11 mouse cellular contexts compared by ENCODE assay signal in the genomic region with DNA sequence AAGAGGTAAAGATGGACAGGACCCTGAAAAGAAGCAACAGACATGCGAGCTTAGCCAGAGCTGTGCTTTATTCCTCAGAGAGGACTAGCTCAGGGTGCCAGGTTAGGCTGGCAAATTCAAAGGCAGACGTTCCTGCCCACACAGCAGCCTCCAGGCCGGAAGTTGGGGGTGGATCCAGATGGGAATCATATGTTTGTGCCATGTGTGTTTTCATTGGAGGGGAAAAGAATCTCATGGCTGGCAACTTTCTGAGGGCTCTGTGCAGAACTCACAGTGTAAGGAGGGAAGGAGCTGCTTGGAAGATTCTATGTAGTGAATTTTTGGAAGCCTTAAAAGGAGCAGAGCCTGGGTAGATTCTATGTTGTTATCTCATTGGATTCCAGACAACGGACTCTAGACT.
DNase-seq lines count a peak whose midpoint lies in the region; ATAC-seq lines count a peak whose summit lies in the region.
"Had no signal": no experiment of that assay in that cellular context is flagged by ENCODE, and none has a peak within 500 bp of the region (broad histone marks: within the 10 kb centered on the region; RNA-seq: fewer than 3 reads in every experiment).

No protein-coding gene starts in this region.

- no peak overlapping the region for H3K27ac ChIP-seq in limb, embryonic 11.5 days (replicated peaks; ENCODE audit: low read depth, low read length)
- no peak overlapping the region for H3K27ac ChIP-seq in limb, embryonic 10.5 days
- H3K27ac ChIP-seq: hindbrain, embryonic 14.5 days; limb, embryonic 12.5 days had no signal

- no peak overlapping the region for H3K4me3 ChIP-seq in limb, embryonic 11.5 days (ENCODE audit: low read depth, low read length)
- no peak overlapping the region for H3K4me3 ChIP-seq in limb, embryonic 10.5 days
- H3K4me3 ChIP-seq: limb, embryonic 12.5 days had no signal

- H3K4me1 ChIP-seq in limb, embryonic 11.5 days (ENCODE audit: control insufficient read depth, insufficient read depth, low read length): no peaks in the 10 kb centered on the region
- H3K4me1 ChIP-seq in limb, embryonic 10.5 days: peaks cover 7% of the 10 kb centered on the region; the same call in 1 of the 2 replicates

- peak; percentile 23 for DNase-seq in limb, embryonic 11.5 days (ENCODE audit: low spot score)
- DNase-seq in limb, embryonic 10.5 days (ENCODE audit: low spot score): no peak
- peak; percentile 79 to 91 for DNase-seq in frontal cortex, adult 2 months (ENCODE audit: extremely low spot score in 1 of 2, low spot score in 1 of 2)
- peak; percentile 53 for DNase-seq in left cerebral cortex, adult 11 months (ENCODE audit: low spot score)
- DNase-seq in right cerebral cortex, postnatal 25 days: peak; percentile 85
- no peak for DNase-seq in spleen, postnatal 36 days (ENCODE audit: low spot score in 2 of 2)
- no peak for DNase-seq in thymus, postnatal 36 days

- WGBS in limb, embryonic 11.5 days: 47% methylated on average over 4 of the region's 4 CpGs
- 61% methylated on average over 4 of the region's 4 CpGs for WGBS in limb, embryonic 10.5 days

- no peaks in the 10 kb centered on the region for H3K36me3 ChIP-seq in limb, embryonic 11.5 days (ENCODE audit: control insufficient read depth, insufficient read depth, low read length)
- H3K36me3 ChIP-seq in limb, embryonic 10.5 days: no peaks in the 10 kb centered on the region
- H3K36me3 ChIP-seq: limb, embryonic 12.5 days had no signal

- no peak overlapping the region for H3K9ac ChIP-seq in limb, embryonic 11.5 days (ENCODE audit: low read length)
- H3K9ac ChIP-seq: hindbrain, embryonic 14.5 days; limb, embryonic 12.5 days had no signal

- H3K4me2 ChIP-seq in limb, embryonic 11.5 days (ENCODE audit: low read depth, severe bottlenecking): no peak overlapping the region
- H3K4me2 ChIP-seq: hindbrain, embryonic 14.5 days; limb, embryonic 12.5 days had no signal

- H3K9me3 ChIP-seq in limb, embryonic 11.5 days (ENCODE audit: control insufficient read depth, low read length): no peaks in the 10 kb centered on the region
- no peaks in the 10 kb centered on the region for H3K9me3 ChIP-seq in limb, embryonic 10.5 days (replicated peaks)
- H3K9me3 ChIP-seq: limb, embryonic 12.5 days had no signal

- H3K27me3 ChIP-seq in limb, embryonic 11.5 days (ENCODE audit: control insufficient read depth, insufficient read depth, low read length): no peaks in the 10 kb centered on the region
- H3K27me3 ChIP-seq in limb, embryonic 10.5 days (ENCODE audit: low read depth, poor library complexity, severe bottlenecking): no peaks in the 10 kb centered on the region
- H3K27me3 ChIP-seq: limb, embryonic 12.5 days had no signal

- ATAC-seq in limb, embryonic 11.5 days (ENCODE audit: insufficient number of reproducible peaks, low FRiP score, low TSS enrichment, low read depth): no peak
- ATAC-seq in megakaryocyte progenitor cell, adult 5-6 weeks (replicated peaks; ENCODE audit: poor library complexity): no peak
- ATAC-seq: lung, postnatal 0 days had no signal

Comparison
In these comparisons a context has a peak if more than half of its experiments do, and no peak if none do; other contexts are left out.
1. DNase-seq: peak in limb, embryonic 11.5 days (single experiment), frontal cortex, adult 2 months (2 of 2), left cerebral cortex, adult 11 months (single experiment) and right cerebral cortex, postnatal 25 days (single experiment); none in limb, embryonic 10.5 days (single experiment), spleen, postnatal 36 days (0 of 2) and thymus, postnatal 36 days (0 of 2).